Mouse (Mus musculus) inflammation-experienced regulatory T-cells, adult 6 months (primary cell): ENCODE measurements around the gene Cd3e. TPM values are rescaled to one million over a fixed set of nuclear protein-coding genes. Genes with fewer than 3 reads are reported as not detected.
"Not testable (repeated sequence)": the region's sequence is repeated elsewhere in the genome, so short reads cannot be mapped to it uniquely, and the experiment has no call there.

Source experiments
- ATAC-seq: one replicate; pipeline ENCODE4 v1.8.0; 2017
- polyA plus RNA-seq, 3 experiments: library from polyadenylated mRNA; unstranded; fragments of 100-300 nt; shearing (Covaris generic); gene quantifications; one replicate each; pipeline ENCODE4 v1.2.1; 2017

Gene Cd3e
- 1,000 to 10,000 TPM in 2 of 3 experiments, 100 to 1,000 TPM in 1; 995 to 1,814 (median 1,394) TPM for polyA plus RNA-seq

- ATAC-seq, result peak; percentile 85
Measured at GRCm38 (mm10) chr9:45009180-45010078, at the start of gene Cd3e. Gene Cd3e, minus strand, starts transcription at chr9:45009627.

GRCm38 (mm10) chr9:45058304-45058940 is 49.0 kb upstream of the Cd3e start:
- peak; percentile 30 for ATAC-seq

- ATAC-seq, result peak; percentile 74
Measured at GRCm38 (mm10) chr9:45055082-45055713, 45.8 kb upstream of the Cd3e start, which contains the start of gene Mpzl3. Gene Mpzl3, plus strand, starts transcription at chr9:45055186.

- no peak for ATAC-seq
Measured at GRCm38 (mm10) chr9:45050301-45050700, 40.9 kb upstream of the Cd3e start.

- no peak for ATAC-seq
Measured at GRCm38 (mm10) chr9:45049731-45050130, 40.3 kb upstream of the Cd3e start.

GRCm38 (mm10) chr9:45048511-45048910 is 39.1 kb upstream of the Cd3e start:
- peak; percentile 70 for ATAC-seq

- no peak for ATAC-seq
Measured at GRCm38 (mm10) chr9:45046973-45047372, 37.5 kb upstream of the Cd3e start.

GRCm38 (mm10) chr9:45042947-45043346 is 33.5 kb upstream of the Cd3e start:
- no peak for ATAC-seq

GRCm38 (mm10) chr9:45042056-45042720 is 32.8 kb upstream of the Cd3e start:
- ATAC-seq, result no peak

- no peak for ATAC-seq
Measured at GRCm38 (mm10) chr9:45041131-45041838, 31.9 kb upstream of the Cd3e start.

- no peak for ATAC-seq
Measured at GRCm38 (mm10) chr9:45040066-45040845, 30.8 kb upstream of the Cd3e start.

- no peak for ATAC-seq
Measured at GRCm38 (mm10) chr9:45039499-45039898, 30.1 kb upstream of the Cd3e start, which contains the start of gene Mpzl2. Gene Mpzl2, plus strand, starts transcription at chr9:45039799.

GRCm38 (mm10) chr9:45037803-45038202 is 28.4 kb upstream of the Cd3e start:
- ATAC-seq, result not testable (repeated sequence)

GRCm38 (mm10) chr9:45034526-45034925 is 25.1 kb upstream of the Cd3e start:
- no peak for ATAC-seq

GRCm38 (mm10) chr9:45032261-45032660 is 22.8 kb upstream of the Cd3e start:
- no peak for ATAC-seq

- no peak for ATAC-seq
Measured at GRCm38 (mm10) chr9:45030341-45030740, 20.9 kb upstream of the Cd3e start.

- ATAC-seq, result no peak
Measured at GRCm38 (mm10) chr9:45027376-45027775, 17.9 kb upstream of the Cd3e start.

GRCm38 (mm10) chr9:45024187-45024586 is 14.8 kb upstream of the Cd3e start:
- no peak for ATAC-seq

- ATAC-seq, result no peak
Measured at GRCm38 (mm10) chr9:45023638-45024037, 14.2 kb upstream of the Cd3e start.

GRCm38 (mm10) chr9:45022800-45023199 is 13.4 kb upstream of the Cd3e start:
- peak; percentile 50 for ATAC-seq

- no peak for ATAC-seq
Measured at GRCm38 (mm10) chr9:45018031-45018430, 8.6 kb upstream of the Cd3e start.
